In the genomic region with DNA sequence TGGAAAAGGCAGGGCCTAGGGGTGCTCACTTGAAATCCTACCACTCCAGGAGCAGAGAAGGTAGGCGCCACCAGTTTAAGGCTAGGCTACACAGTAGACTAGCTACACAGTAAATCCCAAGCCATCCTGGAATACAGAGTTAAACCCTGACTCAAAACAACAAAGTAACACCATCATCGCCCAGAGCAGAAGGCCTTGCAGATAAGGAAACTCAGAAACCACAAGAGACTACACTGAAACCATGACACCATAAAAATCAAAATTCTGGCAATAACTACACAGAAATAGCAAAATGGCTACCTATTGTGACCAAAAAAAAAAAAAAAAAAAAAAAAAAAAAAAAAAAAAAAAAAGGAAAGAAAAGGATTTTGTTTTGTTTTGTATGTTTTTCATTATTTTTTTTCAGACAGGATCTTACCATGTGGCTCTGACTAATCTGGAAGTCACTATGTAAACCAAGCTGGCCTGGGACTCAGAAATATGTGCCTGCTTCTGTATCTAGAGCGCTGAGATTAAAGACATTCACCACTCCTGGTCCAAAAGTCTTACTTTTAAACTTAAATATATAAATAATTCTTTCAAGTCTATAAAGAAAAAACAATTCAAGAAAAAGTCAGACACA, we compare ENCODE assay signal across 17 mouse cellular contexts. TPM values are rescaled to one million over a fixed set of nuclear protein-coding genes. Genes with fewer than 3 reads are reported as not detected.
A peak's percentile ranks its signal among the peaks of the same experiment; 100 is the strongest.
DNase-seq lines count a peak whose midpoint lies in the region; ATAC-seq lines count a peak whose summit lies in the region.
"Had no signal": no experiment of that assay in that cellular context is flagged by ENCODE, and none has a peak within 500 bp of the region (broad histone marks: within the 10 kb centered on the region; RNA-seq: fewer than 3 reads in every experiment).

No protein-coding gene starts in this region.

- H3K27ac ChIP-seq in embryonic facial prominence, embryonic 13.5 days: no peak overlapping the region
- no peak overlapping the region for H3K27ac ChIP-seq in embryonic facial prominence, embryonic 10.5 days (replicated peaks)
- H3K27ac ChIP-seq in ES-E14 (ENCODE audit: insufficient read depth, low read depth, low read length, poor library complexity, severe bottlenecking): no peak overlapping the region
- peak overlapping the region; percentile 97 for H3K27ac ChIP-seq in liver, embryonic 15.5 days (replicated peaks)
- no peak overlapping the region for H3K27ac ChIP-seq in forebrain, embryonic 12.5 days
- H3K27ac ChIP-seq: kidney, postnatal 0 days; neural tube, embryonic 15.5 days had no signal

- DNase-seq in embryonic facial prominence, embryonic 10.5 days (ENCODE audit: low spot score): no peak
- no peak for DNase-seq in ES-E14 (ENCODE audit: low read depth, low spot score)
- DNase-seq in cerebellum, postnatal 25 days: no peak
- DNase-seq in left cerebral cortex, adult 11 months (ENCODE audit: low spot score): no peak
- DNase-seq: adrenal gland, postnatal 10 days; heart, postnatal 10 days; layer of hippocampus, adult 9-11 months; lung, postnatal 10 days; thymus, adult 18-20 months had no signal

- in situ Hi-C loops in ES-E14 (cut with MboI; ENCODE audit: low sequenced_read_pairs in 2 of 2, unreplicated experiment in 2 of 2): no loop called here

- H3K4me2 ChIP-seq in embryonic facial prominence, embryonic 13.5 days: no peak overlapping the region
- peak overlapping the region; percentile 83 for H3K4me2 ChIP-seq in liver, embryonic 15.5 days
- no peak overlapping the region for H3K4me2 ChIP-seq in forebrain, embryonic 12.5 days
- H3K4me2 ChIP-seq: neural tube, embryonic 15.5 days had no signal

- no peak overlapping the region for H3K4me3 ChIP-seq in embryonic facial prominence, embryonic 13.5 days
- H3K4me3 ChIP-seq in embryonic facial prominence, embryonic 10.5 days: no peak overlapping the region
- no peak overlapping the region for H3K4me3 ChIP-seq in ES-E14 (ENCODE audit: insufficient read depth in 1 of 2, low read depth in 1 of 2, low read length in 2 of 2, poor library complexity in 1 of 2, severe bottlenecking in 1 of 2)
- peak overlapping the region; percentile 21 for H3K4me3 ChIP-seq in erythroblast, embryonic 14.5 days (replicated peaks)
- no peak overlapping the region for H3K4me3 ChIP-seq in liver, embryonic 15.5 days (replicated peaks)
- no peak overlapping the region for H3K4me3 ChIP-seq in forebrain, embryonic 12.5 days (replicated peaks)
- H3K4me3 ChIP-seq: neural tube, embryonic 15.5 days had no signal

- no peaks in the 10 kb centered on the region for H3K27me3 ChIP-seq in embryonic facial prominence, embryonic 13.5 days
- 0 out of 2 replicates have a peak, but pooled peaks cover 4% of the 10 kb centered on the region for H3K27me3 ChIP-seq in embryonic facial prominence, embryonic 10.5 days (replicated peaks; ENCODE audit: low read depth, poor library complexity, severe bottlenecking)
- no peaks in the 10 kb centered on the region for H3K27me3 ChIP-seq in erythroblast, embryonic 14.5 days (ENCODE audit: control insufficient read depth)
- no peaks in the 10 kb centered on the region for H3K27me3 ChIP-seq in liver, embryonic 15.5 days
- peaks cover 14% of the 10 kb centered on the region for H3K27me3 ChIP-seq in forebrain, embryonic 12.5 days
- H3K27me3 ChIP-seq: neural tube, embryonic 15.5 days had no signal

- H3K36me3 ChIP-seq in embryonic facial prominence, embryonic 13.5 days: peaks cover 19% of the 10 kb centered on the region
- H3K36me3 ChIP-seq in embryonic facial prominence, embryonic 10.5 days (replicated peaks): peaks cover 27% of the 10 kb centered on the region
- H3K36me3 ChIP-seq in ES-E14 (ENCODE audit: control insufficient read depth, insufficient read depth, low read length, poor library complexity, severe bottlenecking): no peaks in the 10 kb centered on the region; the same call in 1 of the 2 replicates
- H3K36me3 ChIP-seq in erythroblast, embryonic 14.5 days (ENCODE audit: control insufficient read depth): peaks cover 75% of the 10 kb centered on the region
- H3K36me3 ChIP-seq in liver, embryonic 15.5 days (replicated peaks): peaks cover 31% of the 10 kb centered on the region
- H3K36me3 ChIP-seq in forebrain, embryonic 12.5 days (replicated peaks): peaks cover 18% of the 10 kb centered on the region

- H3K4me1 ChIP-seq in embryonic facial prominence, embryonic 13.5 days: peaks cover 19% of the 10 kb centered on the region
- peaks cover 27% of the 10 kb centered on the region for H3K4me1 ChIP-seq in embryonic facial prominence, embryonic 10.5 days
- peaks cover 0 to 3% of the 10 kb centered on the region in 2 experiments; a peak in 1 of 4 replicates for H3K4me1 ChIP-seq in ES-E14 (ENCODE audit: control insufficient read depth in 2 of 2, insufficient read depth in 2 of 2, low read length in 2 of 2, poor library complexity in 1 of 2)
- peaks cover 98% of the 10 kb centered on the region for H3K4me1 ChIP-seq in erythroblast, embryonic 14.5 days (ENCODE audit: control insufficient read depth)
- H3K4me1 ChIP-seq in liver, embryonic 15.5 days (replicated peaks): peaks cover 86% of the 10 kb centered on the region
- peaks cover 14% of the 10 kb centered on the region for H3K4me1 ChIP-seq in forebrain, embryonic 12.5 days

- peak overlapping the region; percentile 32; the same call in 1 of the 2 replicates for H3K9ac ChIP-seq in embryonic facial prominence, embryonic 13.5 days
- H3K9ac ChIP-seq in ES-E14 (ENCODE audit: insufficient read depth, low read depth, low read length, poor library complexity, severe bottlenecking): no peak overlapping the region
- H3K9ac ChIP-seq in liver, embryonic 15.5 days: peak overlapping the region; percentile 61
- no peak overlapping the region for H3K9ac ChIP-seq in forebrain, embryonic 12.5 days
- H3K9ac ChIP-seq: neural tube, embryonic 15.5 days had no signal

- ATAC-seq in embryonic facial prominence, embryonic 13.5 days (ENCODE audit: insufficient number of reproducible peaks, insufficient read depth, low FRiP score, low TSS enrichment, low read depth): no peak
- ATAC-seq in liver, embryonic 15.5 days (ENCODE audit: insufficient read depth): peak; percentile 70
- ATAC-seq in forebrain, embryonic 12.5 days (ENCODE audit: low FRiP score): no peak
- ATAC-seq: midbrain, embryonic 16.5 days had no signal

- no peaks in the 10 kb centered on the region for H3K9me3 ChIP-seq in embryonic facial prominence, embryonic 13.5 days
- H3K9me3 ChIP-seq in embryonic facial prominence, embryonic 10.5 days: no peaks in the 10 kb centered on the region
- H3K9me3 ChIP-seq in ES-E14 (ENCODE audit: control insufficient read depth, insufficient read depth, low read depth, low read length): no peaks in the 10 kb centered on the region
- no peaks in the 10 kb centered on the region for H3K9me3 ChIP-seq in erythroblast, embryonic 14.5 days (ENCODE audit: control insufficient read depth, low read length)
- H3K9me3 ChIP-seq in liver, embryonic 15.5 days (replicated peaks): no peaks in the 10 kb centered on the region
- no peaks in the 10 kb centered on the region for H3K9me3 ChIP-seq in forebrain, embryonic 12.5 days
- H3K9me3 ChIP-seq: neural tube, embryonic 15.5 days had no signal

- WGBS in embryonic facial prominence, embryonic 13.5 days: 82% methylated on average over 3 of the region's 3 CpGs
- 91% methylated on average over 3 of the region's 3 CpGs for WGBS in embryonic facial prominence, embryonic 10.5 days
- WGBS in liver, embryonic 15.5 days (ENCODE audit: insufficient replicate concordance): 39% methylated on average over 3 of the region's 3 CpGs
- whole genome bisulfite sequencing in forebrain, embryonic 12.5 days: 97% methylated on average over 3 of the region's 3 CpGs

RNA-seq across cellular contexts. Expression of a gene that starts 2.3 kb away (rescaled TPM):
- polyA plus RNA-seq in embryonic facial prominence, embryonic 13.5 days (2015; fragmentation: Nextera tagmentation; extraction: Ambion mirVana): 42.6 and 46.9 TPM in 2 replicates
- polyA plus RNA-seq in embryonic facial prominence, embryonic 10.5 days (2016; fragmentation: Nextera tagmentation; extraction: Ambion mirVana): 45.9 and 47.8 TPM in 2 replicates
- 47.2 and 67.0 TPM in 2 replicates for total RNA-seq in ES-E14 (2012; rRNA removed)
- 4.8 and 5.8 TPM in 2 replicates for polyA plus RNA-seq in erythroblast, embryonic 14.5 days (2012)
- 28.1 and 31.9 TPM in 2 replicates for polyA plus RNA-seq in liver, embryonic 15.5 days (2015; fragmentation: Nextera tagmentation; extraction: Ambion mirVana)
- polyA plus RNA-seq in forebrain, embryonic 12.5 days (2016; fragmentation: Nextera tagmentation; extraction: Ambion mirVana): 50.2 and 50.9 TPM in 2 replicates

RNA-seq across cellular contexts. Expression of a gene that starts 11.0 kb away (rescaled TPM):
- polyA plus RNA-seq in embryonic facial prominence, embryonic 13.5 days (2015; fragmentation: Nextera tagmentation; extraction: Ambion mirVana): 557 and 590 TPM in 2 replicates
- 2,457 and 2,745 TPM in 2 replicates for polyA plus RNA-seq in embryonic facial prominence, embryonic 10.5 days (2016; fragmentation: Nextera tagmentation; extraction: Ambion mirVana)
- not detected in 2 replicates for total RNA-seq in ES-E14 (2012; rRNA removed)
- polyA plus RNA-seq in erythroblast, embryonic 14.5 days (2012): 158 and 188 TPM in 2 replicates
- 72.6 and 109 TPM in 2 replicates for polyA plus RNA-seq in liver, embryonic 15.5 days (2015; fragmentation: Nextera tagmentation; extraction: Ambion mirVana)
- 1,147 and 1,607 TPM in 2 replicates for polyA plus RNA-seq in forebrain, embryonic 12.5 days (2016; fragmentation: Nextera tagmentation; extraction: Ambion mirVana)
- total RNA-seq: adrenal gland, postnatal 10 days; gastrocnemius, adult 8-10 months; heart, postnatal 10 days had no signal

RNA-seq across cellular contexts. Expression of a gene that starts 18.1 kb away (rescaled TPM):
- 3,202 and 4,502 TPM in 2 replicates for polyA plus RNA-seq in embryonic facial prominence, embryonic 13.5 days (2015; fragmentation: Nextera tagmentation; extraction: Ambion mirVana)
- 1,672 and 2,000 TPM in 2 replicates for polyA plus RNA-seq in embryonic facial prominence, embryonic 10.5 days (2016; fragmentation: Nextera tagmentation; extraction: Ambion mirVana)
- not detected in 2 replicates for total RNA-seq in ES-E14 (2012; rRNA removed)
- polyA plus RNA-seq in erythroblast, embryonic 14.5 days (2012): 387,305 and 409,151 TPM in 2 replicates
- 74,460 and 76,487 TPM in 2 replicates for polyA plus RNA-seq in liver, embryonic 15.5 days (2015; fragmentation: Nextera tagmentation; extraction: Ambion mirVana)
- 2,326 and 2,947 TPM in 2 replicates for polyA plus RNA-seq in forebrain, embryonic 12.5 days (2016; fragmentation: Nextera tagmentation; extraction: Ambion mirVana)

RNA-seq across cellular contexts. Expression of a gene that starts 21.5 kb away (rescaled TPM):
- 1.6 and 3.7 TPM in 2 replicates for polyA plus RNA-seq in embryonic facial prominence, embryonic 13.5 days (2015; fragmentation: Nextera tagmentation; extraction: Ambion mirVana)
- polyA plus RNA-seq in embryonic facial prominence, embryonic 10.5 days (2016; fragmentation: Nextera tagmentation; extraction: Ambion mirVana): 3.9 and 6.1 TPM in 2 replicates
- total RNA-seq in ES-E14 (2012; rRNA removed): 0.80 TPM in 1 of 2 replicates, not detected in the other
- 7.5 and 8.6 TPM in 2 replicates for polyA plus RNA-seq in erythroblast, embryonic 14.5 days (2012)
- polyA plus RNA-seq in liver, embryonic 15.5 days (2015; fragmentation: Nextera tagmentation; extraction: Ambion mirVana): 139 and 151 TPM in 2 replicates
- polyA plus RNA-seq in forebrain, embryonic 12.5 days (2016; fragmentation: Nextera tagmentation; extraction: Ambion mirVana): 2.4 TPM in 2 replicates
- total RNA-seq: gastrocnemius, adult 8-10 months had no signal

RNA-seq across cellular contexts. Expression of a gene that starts 31.1 kb away (rescaled TPM):
- polyA plus RNA-seq in embryonic facial prominence, embryonic 13.5 days (2015; fragmentation: Nextera tagmentation; extraction: Ambion mirVana): 7,810 and 10,560 TPM in 2 replicates
- polyA plus RNA-seq in embryonic facial prominence, embryonic 10.5 days (2016; fragmentation: Nextera tagmentation; extraction: Ambion mirVana): 3,087 and 3,755 TPM in 2 replicates
- 1.1 TPM in 1 of 2 replicates, not detected in the other for total RNA-seq in ES-E14 (2012; rRNA removed)
- 130,484 and 191,888 TPM in 2 replicates for polyA plus RNA-seq in erythroblast, embryonic 14.5 days (2012)
- polyA plus RNA-seq in liver, embryonic 15.5 days (2015; fragmentation: Nextera tagmentation; extraction: Ambion mirVana): 175,652 and 176,876 TPM in 2 replicates
- 4,843 and 6,486 TPM in 2 replicates for polyA plus RNA-seq in forebrain, embryonic 12.5 days (2016; fragmentation: Nextera tagmentation; extraction: Ambion mirVana)

Comparison
In these comparisons a context has a peak if more than half of its experiments do, and no peak if none do; other contexts are left out.
1. H3K9ac ChIP-seq: peak in embryonic facial prominence, embryonic 13.5 days (single experiment) and liver, embryonic 15.5 days (single experiment); none in ES-E14 (single experiment) and forebrain, embryonic 12.5 days (single experiment).
2. RNA of a gene that starts 18.1 kb away (polyA plus RNA-seq): 387,305 to 409,151 TPM in erythroblast, embryonic 14.5 days and 74,460 to 76,487 TPM in liver, embryonic 15.5 days; 3,202 to 4,502 TPM in embryonic facial prominence, embryonic 13.5 days, 2,326 to 2,947 TPM in forebrain, embryonic 12.5 days and 1,672 to 2,000 TPM in embryonic facial prominence, embryonic 10.5 days; every median in the first group is over 10 times any median in the second.